Mouse (Mus musculus): ENCODE data around the gene Slc25a13. TPM values are rescaled to one million over a fixed set of nuclear protein-coding genes. Genes with fewer than 3 reads are reported as not detected.

The Slc25a13 gene
- total and polyA plus RNA-seq, 3 experiments = 15.6 to 16.7 TPM; not detected in 1

GRCm38 (mm10) chr6:6160645-6161426, 56.1 kb downstream of the Slc25a13 start:
- no peak overlapping the region for H3K9ac ChIP-seq (ENCODE audit: control insufficient read depth, low read depth, low read length, poor library complexity, severe bottlenecking)
- TF ChIP-seq MYB (IDR thresholded peaks at IDR 0.05; ENCODE audit: low read depth, low read length) (no peak), SMC3 (IDR thresholded peaks at IDR 0.05; ENCODE audit: low read depth, low read length) (no peak), ELF1 (IDR thresholded peaks at IDR 0.05; ENCODE audit: low read depth, low read length) (no peak), POLR2AphosphoS2 (IDR thresholded peaks at IDR 0.05; ENCODE audit: low read length) (no peak), TBP (IDR thresholded peaks at IDR 0.05; ENCODE audit: low read depth, low read length) (no peak), ETS1 (IDR thresholded peaks at IDR 0.05; ENCODE audit: low read depth, low read length) (no peak), MAFK (IDR thresholded peaks at IDR 0.05; ENCODE audit: borderline replicate concordance, low read depth, low read length) (no peak), MAZ (IDR thresholded peaks at IDR 0.05; ENCODE audit: low read depth, low read length) (no peak), MYC (IDR thresholded peaks at IDR 0.05; ENCODE audit: low read depth, low read length) (no peak), CHD1 (IDR thresholded peaks at IDR 0.05; ENCODE audit: low read depth, low read length) (no peak), ZMIZ1 (IDR thresholded peaks at IDR 0.05; ENCODE audit: low read depth, low read length) (no peak), ZKSCAN1 (IDR thresholded peaks at IDR 0.05; ENCODE audit: low read depth, low read length) (no peak), EP300 (IDR thresholded peaks at IDR 0.05; ENCODE audit: low read depth in 1 of 2, low read length in 2 of 2) (no peak), HCFC1 (IDR thresholded peaks at IDR 0.05; ENCODE audit: low read depth, low read length) (no peak)

GRCm38 (mm10) chr6:6159221-6159859, 57.6 kb downstream of the Slc25a13 start:
- no peak for DNase-seq (ENCODE audit: low read depth, low spot score)
- Histone ChIP-seq H3K9ac (ENCODE audit: control insufficient read depth, low read depth, low read length, poor library complexity, severe bottlenecking) (no peak overlapping the region), H3K27me3 (ENCODE audit: control insufficient read depth in 1 of 2, insufficient read depth in 2 of 2, low read length in 2 of 2) (no peaks in the 10 kb centered on the region), H3K4me3 (ENCODE audit: control insufficient read depth in 1 of 2, insufficient read depth in 1 of 2, low read depth in 2 of 2, low read length in 2 of 2) (no peak overlapping the region), H3K36me3 (ENCODE audit: control insufficient read depth in 1 of 2, insufficient read depth in 2 of 2, low read length in 2 of 2) (no peaks in the 10 kb centered on the region; a peak in 1 of 4 replicates), H3K4me1 (ENCODE audit: control insufficient read depth in 1 of 2, insufficient read depth in 2 of 2, low read length in 2 of 2) (no peaks in the 10 kb centered on the region), H3K9me3 (replicated peaks; ENCODE audit: insufficient read depth, low read length) (no peaks in the 10 kb centered on the region), H3K27ac (ENCODE audit: control insufficient read depth, low read depth, low read length) (no peak overlapping the region), H3K79me2 (ENCODE audit: control insufficient read depth, insufficient read depth, low read length, poor library complexity) (no peaks in the 10 kb centered on the region)
- no peak for TF ChIP-seq ZC3H11A (IDR thresholded peaks at IDR 0.05; ENCODE audit: low read depth, low read length)
- no peak for TF ChIP-seq RAD21 (IDR thresholded peaks at IDR 0.05; ENCODE audit: low read depth, low read length)
- TF ChIP-seq UBTF (IDR thresholded peaks at IDR 0.05; ENCODE audit: borderline replicate concordance, insufficient read depth, low read depth, low read length) = no peak
- no peak for TF ChIP-seq POLR2AphosphoS2 (IDR thresholded peaks at IDR 0.05; ENCODE audit: low read length)
- TF ChIP-seq TBP (IDR thresholded peaks at IDR 0.05; ENCODE audit: low read depth, low read length) = no peak
- TF ChIP-seq NELFE (IDR thresholded peaks at IDR 0.05; ENCODE audit: low read depth, low read length) = no peak
- TF ChIP-seq ELF1 (IDR thresholded peaks at IDR 0.05; ENCODE audit: low read depth, low read length) = no peak
- TF ChIP-seq SIN3A (IDR thresholded peaks at IDR 0.05; ENCODE audit: low read length) = no peak
- TF ChIP-seq JUND (IDR thresholded peaks at IDR 0.05; ENCODE audit: low read depth, low read length) = no peak
- TF ChIP-seq HCFC1 (IDR thresholded peaks at IDR 0.05; ENCODE audit: low read depth, low read length) = no peak
- no peak for TF ChIP-seq ZMIZ1 (IDR thresholded peaks at IDR 0.05; ENCODE audit: low read depth, low read length)
- no peak for TF ChIP-seq MAZ (IDR thresholded peaks at IDR 0.05; ENCODE audit: low read depth, low read length)
- no peak for TF ChIP-seq SMC3 (IDR thresholded peaks at IDR 0.05; ENCODE audit: low read depth, low read length)
- no peak for TF ChIP-seq POLR2A (IDR thresholded peaks at IDR 0.05; ENCODE audit: control insufficient read depth in 1 of 2, insufficient read depth in 1 of 2, low read depth in 1 of 2, low read length in 2 of 2, poor library complexity in 1 of 2)
- no peak for TF ChIP-seq TAL1 (IDR thresholded peaks at IDR 0.05; ENCODE audit: low read length)

More at GRCm38 (mm10) chr6:6160645-6161426, 56.1 kb downstream of the Slc25a13 start:
- DNase-seq (ENCODE audit: low read depth, low spot score) = no peak
- H3K36me3 ChIP-seq (ENCODE audit: control insufficient read depth in 1 of 2, insufficient read depth in 2 of 2, low read length in 2 of 2) = no peaks in the 10 kb centered on the region; a peak in 1 of 4 replicates
- H3K27ac ChIP-seq (ENCODE audit: control insufficient read depth, low read depth, low read length) = no peak overlapping the region
- no peaks in the 10 kb centered on the region for H3K9me3 ChIP-seq (replicated peaks; ENCODE audit: insufficient read depth, low read length)
- no peaks in the 10 kb centered on the region for H3K4me1 ChIP-seq (ENCODE audit: control insufficient read depth in 1 of 2, insufficient read depth in 2 of 2, low read length in 2 of 2)
- no peak overlapping the region for H3K4me3 ChIP-seq (ENCODE audit: control insufficient read depth in 1 of 2, insufficient read depth in 1 of 2, low read depth in 2 of 2, low read length in 2 of 2)
- no peaks in the 10 kb centered on the region for H3K27me3 ChIP-seq (ENCODE audit: control insufficient read depth in 1 of 2, insufficient read depth in 2 of 2, low read length in 2 of 2)
- no peaks in the 10 kb centered on the region for H3K79me2 ChIP-seq (ENCODE audit: control insufficient read depth, insufficient read depth, low read length, poor library complexity)
